Mouse (Mus musculus) lung, embryonic 16.5 days (tissue): ENCODE results near the gene Rangrf. TPM values are rescaled to one million over a fixed set of nuclear protein-coding genes. Genes with fewer than 3 reads are reported as not detected.
"Not testable (repeated sequence)": the region's sequence is repeated elsewhere in the genome, so short reads cannot be mapped to it uniquely, and the experiment has no call there.

Experiments used
- ATAC-seq: fragments of 200-750 bp; cut with Nextera tagmentation; 2 replicates; pipeline ENCODE4 v1.8.0; 2017; ENCODE audit warnings: low read depth, mild to moderate bottlenecking, moderate library complexity
- H3K27ac ChIP-seq: fragments of 300-500 bp; sonication (generic); 2 replicates; pipeline ENCODE4 v1.5.1; 2014; ENCODE audit warnings: mild to moderate bottlenecking, control low read depth, low read length
- H3K27me3 ChIP-seq: fragments of 300-500 bp; sonication (generic); 2 replicates; pipeline ENCODE4 v1.6.1; 2014; ENCODE audit warnings: low read depth, low read length, mixed read lengths; ENCODE audit not compliant: control insufficient read depth, insufficient read depth
- H3K36me3 ChIP-seq: fragments of 300-500 bp; sonication (generic); 2 replicates; pipeline ENCODE4 v1.6.1; 2014; ENCODE audit warnings: low read length; ENCODE audit not compliant: control insufficient read depth, insufficient read depth
- H3K4me1 ChIP-seq: fragments of 300-500 bp; sonication (generic); replicated peaks from 2 replicates; pipeline ENCODE4 v1.6.1; 2014; ENCODE audit warnings: low read length, mixed read lengths; ENCODE audit not compliant: control insufficient read depth, insufficient read depth
- H3K4me2 ChIP-seq: fragments of 300-500 bp; sonication (generic); 2 replicates; pipeline ENCODE4 v1.6.1; 2014; ENCODE audit warnings: low read depth, low read length, control low read depth
- H3K4me3 ChIP-seq: fragments of 300-500 bp; sonication (generic); 2 replicates; pipeline ENCODE4 v1.5.1; 2014; ENCODE audit warnings: mild to moderate bottlenecking, low read length, control low read depth
- H3K9ac ChIP-seq: fragments of 300-500 bp; sonication (generic); 2 replicates; pipeline ENCODE4 v1.6.1; 2014; ENCODE audit warnings: low read length, control low read depth
- H3K9me3 ChIP-seq: fragments of 300-500 bp; sonication (generic); 2 replicates; pipeline ENCODE4 v1.6.1; 2016; ENCODE audit warnings: low read length; ENCODE audit not compliant: control insufficient read depth
- WGBS: fragments of 180-500 bp; shearing (Covaris S2); extraction: QIAGEN DNeasy Blood & Tissue Kit; methylation state at CpG from one replicate; pipeline ENCODE4 v1.1.7; 2014; 5-methylcytosine and 5-hydroxymethylcytosine counted together
- polyA plus RNA-seq: library from polyadenylated mRNA; unstranded; fragments of >200 nt; fragmentation: Nextera tagmentation; extraction: Ambion mirVana; gene quantifications from 2 replicates; pipeline ENCODE4 v1.2.1, GENCODE M21; 2015

Gene Rangrf
- polyA plus RNA-seq, 1 experiment from 2014 or later: 40.3 TPM

DNA sequence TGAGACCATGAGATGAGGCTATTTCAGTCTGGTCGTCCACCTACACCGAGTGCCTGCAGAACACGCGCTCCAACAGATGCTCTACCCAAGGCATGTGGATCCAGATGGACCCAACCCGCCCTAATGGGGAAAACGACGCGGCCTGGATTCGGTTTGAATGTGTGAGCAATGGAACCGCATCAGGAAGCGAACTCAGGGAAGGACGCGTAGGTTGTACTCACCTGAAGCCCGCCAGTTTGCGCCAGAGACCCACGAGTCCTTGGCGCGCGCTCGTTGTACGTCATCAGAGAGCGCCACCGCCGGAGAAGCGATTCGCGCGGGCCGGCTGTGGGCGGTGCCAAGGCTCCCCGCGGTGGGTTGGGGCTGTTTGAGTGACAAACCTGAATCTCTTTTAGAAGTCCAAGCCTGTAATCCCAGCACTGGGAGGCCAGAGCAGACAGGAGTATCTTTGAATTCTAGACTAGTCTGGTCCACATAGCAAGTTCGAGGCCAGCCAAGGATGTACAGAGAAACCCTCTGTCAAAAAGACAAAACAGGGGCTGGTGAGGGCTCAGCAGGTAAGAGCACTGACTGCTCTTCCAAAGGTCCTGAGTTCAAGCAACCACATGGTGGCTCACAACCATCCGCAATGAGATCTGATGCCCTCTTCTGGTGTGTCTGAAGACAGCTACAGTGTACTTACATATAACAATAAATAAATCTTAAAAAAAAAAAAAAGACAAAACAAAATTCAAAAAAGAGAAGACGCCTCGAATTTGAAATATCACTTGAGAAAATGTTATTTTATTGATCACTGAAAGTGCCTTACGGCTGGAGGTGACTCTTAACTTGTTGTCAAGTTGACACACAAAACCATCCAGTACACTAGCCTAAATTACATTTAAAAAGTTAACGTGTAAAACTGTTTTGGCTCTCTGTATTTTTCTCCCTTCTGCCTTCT lies 33.5 kb upstream of the Rangrf start, which contains the start of gene Pfas:
Pfas (minus strand) TSS at position 279 of the 940 bp plus-strand sequence.
- peak; percentile 87 for ATAC-seq
- 8% methylated on average over 38 of the region's 38 CpGs for WGBS

DNA sequence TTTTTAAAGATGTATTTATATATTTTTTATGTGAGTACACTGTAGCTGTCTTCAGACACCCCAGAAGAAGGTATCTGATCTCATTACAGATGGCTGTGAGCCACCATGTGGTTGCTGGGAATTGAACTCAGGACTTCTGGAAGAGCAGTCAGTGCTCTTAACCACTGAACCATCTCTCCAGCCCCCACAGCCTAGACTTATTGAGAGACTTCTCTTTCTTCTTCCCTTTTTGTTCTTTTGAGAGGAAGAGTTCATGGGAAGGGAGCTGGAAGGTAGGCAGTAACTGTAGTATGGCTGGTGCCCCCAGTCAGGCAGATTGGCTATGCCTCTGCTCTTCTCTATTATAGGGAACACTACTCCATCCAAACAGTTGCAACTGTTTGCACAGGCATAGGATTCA lies 31.6 kb upstream of the Rangrf start:
- H3K27me3 ChIP-seq, H3K36me3 ChIP-seq, H3K4me3 ChIP-seq, H3K4me2 ChIP-seq, H3K27ac ChIP-seq, H3K9me3 ChIP-seq, H3K9ac ChIP-seq, ATAC-seq: not testable (repeated sequence)
- H3K4me1 ChIP-seq: peaks cover 12% of the 10 kb centered on the region

More for the DNA sequence above, 33.5 kb upstream of the Rangrf start, which contains the start of gene Pfas:
- peaks cover 13% of the 10 kb centered on the region for H3K4me1 ChIP-seq
- H3K36me3 ChIP-seq: no peaks in the 10 kb centered on the region
- H3K27ac ChIP-seq: peak within 1 kb of the TSS; percentile 63
- H3K9ac ChIP-seq: peak within 1 kb of the TSS; percentile 75
- peak within 1 kb of the TSS; percentile 70 for H3K4me2 ChIP-seq
- H3K4me3 ChIP-seq: peak within 1 kb of the TSS; percentile 75
- no peaks in the 10 kb centered on the region for H3K27me3 ChIP-seq
- H3K9me3 ChIP-seq: no peaks in the 10 kb centered on the region

DNA sequence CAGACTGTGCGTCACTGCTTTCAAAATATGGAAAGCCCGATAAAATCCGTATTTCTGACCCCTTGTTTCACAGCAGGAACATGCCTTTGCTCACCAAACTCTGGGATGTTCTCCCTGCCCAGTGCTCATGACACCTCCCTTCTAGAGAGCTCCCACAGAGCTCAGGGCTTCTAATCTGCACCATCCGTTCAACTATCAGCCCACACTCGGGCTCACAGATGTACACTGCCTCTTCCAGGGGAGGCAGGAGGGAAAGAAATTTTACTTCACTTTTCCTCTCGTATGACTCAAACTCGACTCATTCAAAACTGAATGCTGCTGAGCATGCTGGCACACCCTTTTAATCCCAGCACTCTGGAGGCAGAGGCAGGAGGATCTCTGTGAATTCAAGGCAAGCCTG lies 30.2 kb upstream of the Rangrf start:
- peaks cover 10% of the 10 kb centered on the region for H3K4me1 ChIP-seq
- no peak overlapping the region for H3K4me3 ChIP-seq
- no peak for ATAC-seq
- H3K4me2 ChIP-seq: no peak overlapping the region
- H3K27me3 ChIP-seq: no peaks in the 10 kb centered on the region
- peaks cover 18% of the 10 kb centered on the region for H3K36me3 ChIP-seq
- no peak overlapping the region for H3K27ac ChIP-seq
- 83% methylated on average over 7 of the region's 7 CpGs for WGBS
- no peaks in the 10 kb centered on the region for H3K9me3 ChIP-seq
- no peak overlapping the region for H3K9ac ChIP-seq

DNA sequence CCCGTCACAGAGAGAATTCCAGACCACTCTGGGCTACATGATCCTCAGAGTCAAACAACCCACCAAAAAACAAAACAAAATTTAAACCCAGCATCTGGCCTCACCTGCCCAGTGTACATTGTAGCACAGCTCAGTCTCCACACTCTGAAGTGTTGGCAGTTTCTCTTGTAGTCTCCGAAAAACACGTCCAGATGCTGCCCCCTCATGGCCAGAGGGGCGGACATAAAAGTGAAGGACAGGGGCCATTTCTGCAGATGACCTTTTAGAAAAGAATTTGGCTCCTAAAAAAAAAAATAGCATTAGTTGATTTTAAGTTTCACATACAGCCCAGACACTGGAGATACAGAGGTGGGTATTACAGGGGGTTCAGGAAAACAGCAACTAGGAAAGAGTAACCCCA lies 28.6 kb upstream of the Rangrf start:
- WGBS: 47% methylated on average over 4 of the region's 4 CpGs
- H3K9me3 ChIP-seq: no peaks in the 10 kb centered on the region
- H3K27ac ChIP-seq: no peak overlapping the region
- H3K4me3 ChIP-seq: no peak overlapping the region
- H3K27me3 ChIP-seq: no peaks in the 10 kb centered on the region
- no peak overlapping the region for H3K4me2 ChIP-seq
- peaks cover 10% of the 10 kb centered on the region for H3K4me1 ChIP-seq
- peaks cover 28% of the 10 kb centered on the region for H3K36me3 ChIP-seq
- H3K9ac ChIP-seq: no peak overlapping the region
- ATAC-seq: no peak

- WGBS: 87% methylated on average over 4 of the region's 4 CpGs
- H3K27me3 ChIP-seq, H3K9ac ChIP-seq, H3K4me3 ChIP-seq, H3K9me3 ChIP-seq, H3K27ac ChIP-seq, H3K4me2 ChIP-seq, ATAC-seq, H3K4me1 ChIP-seq: not testable (repeated sequence)
- H3K36me3 ChIP-seq: peaks cover 34% of the 10 kb centered on the region
These were observed 27.8 kb upstream of the Rangrf start for GRCm38 (mm10) chr11:69002782-69003181.

- H3K4me3 ChIP-seq: no peak overlapping the region
- no peak overlapping the region for H3K4me2 ChIP-seq
- no peak overlapping the region for H3K9ac ChIP-seq
- H3K9me3 ChIP-seq: no peaks in the 10 kb centered on the region
- H3K36me3 ChIP-seq: peaks cover 45% of the 10 kb centered on the region
- no peak overlapping the region for H3K27ac ChIP-seq
- WGBS: 87% methylated on average over 4 of the region's 4 CpGs
- ATAC-seq: no peak
- no peaks in the 10 kb centered on the region for H3K27me3 ChIP-seq
- H3K4me1 ChIP-seq: no peaks in the 10 kb centered on the region
These were observed 22.1 kb upstream of the Rangrf start for GRCm38 (mm10) chr11:68997080-68997479.

DNA sequence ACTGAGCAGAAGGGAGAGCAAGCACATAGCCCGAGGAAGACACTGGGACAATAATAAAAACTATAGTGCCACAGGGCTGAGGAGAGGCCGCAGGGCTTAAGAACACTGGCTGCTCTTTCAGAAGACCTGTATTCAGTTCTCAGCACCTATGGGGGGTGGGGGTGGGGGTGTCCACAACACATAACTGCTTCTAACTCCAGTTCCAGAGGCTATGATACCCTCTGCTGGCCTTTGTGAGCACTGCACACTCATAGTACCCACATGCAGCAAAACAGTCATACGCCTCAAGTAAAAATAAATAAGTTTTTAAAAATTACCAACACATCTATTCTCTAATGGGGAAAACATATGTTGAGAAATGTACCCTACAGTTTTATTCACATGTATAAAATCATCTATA lies 19.4 kb upstream of the Rangrf start:
- H3K9ac ChIP-seq: no peak overlapping the region
- H3K4me2 ChIP-seq: no peak overlapping the region
- H3K4me3 ChIP-seq: no peak overlapping the region
- no peak overlapping the region for H3K27ac ChIP-seq
- ATAC-seq: no peak
- no peaks in the 10 kb centered on the region for H3K4me1 ChIP-seq
- peaks cover 34% of the 10 kb centered on the region for H3K36me3 ChIP-seq
- no peaks in the 10 kb centered on the region for H3K9me3 ChIP-seq
- H3K27me3 ChIP-seq: no peaks in the 10 kb centered on the region
- WGBS: 96% methylated on average over 3 of the region's 3 CpGs

- peaks cover 32% of the 10 kb centered on the region for H3K36me3 ChIP-seq
- 81% methylated on average over 7 of the region's 7 CpGs for WGBS
- no peak for ATAC-seq
These were observed 18.1 kb upstream of the Rangrf start for GRCm38 (mm10) chr11:68993122-68993521.

DNA sequence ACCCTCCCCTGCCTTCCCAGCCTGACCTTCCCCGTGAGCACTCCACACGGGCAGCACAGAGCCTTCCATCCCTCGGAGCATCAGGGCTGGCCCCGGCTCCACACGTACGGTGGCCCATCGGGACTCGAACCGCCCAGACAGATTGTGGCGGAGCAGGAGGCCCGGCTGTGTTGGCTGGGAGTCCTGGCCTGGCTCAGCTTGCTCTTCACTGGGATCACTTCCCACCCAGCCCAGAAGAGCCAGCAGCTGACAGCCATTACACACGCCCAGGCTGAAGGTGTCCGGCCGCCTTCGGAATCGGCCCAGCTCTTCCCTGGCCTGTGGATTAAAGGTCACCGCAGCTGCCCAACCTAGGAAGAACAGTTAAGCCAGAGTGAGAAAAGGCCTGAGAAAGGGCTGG lies 13.4 kb upstream of the Rangrf start:
- 79% methylated on average over 17 of the region's 17 CpGs for WGBS
- no peak overlapping the region for H3K9ac ChIP-seq
- no peaks in the 10 kb centered on the region for H3K27me3 ChIP-seq
- no peak overlapping the region for H3K27ac ChIP-seq
- no peak overlapping the region for H3K4me3 ChIP-seq
- H3K4me2 ChIP-seq: no peak overlapping the region
- no peaks in the 10 kb centered on the region for H3K9me3 ChIP-seq
- H3K4me1 ChIP-seq: no peaks in the 10 kb centered on the region
- 0 out of 2 replicates have a peak, but pooled peaks have one; percentile 26 for ATAC-seq
- H3K36me3 ChIP-seq: peaks cover 26% of the 10 kb centered on the region

More at GRCm38 (mm10) chr11:68993122-68993521, 18.1 kb upstream of the Rangrf start:
- Histone ChIP-seq H3K4me2 (no peak overlapping the region), H3K4me3 (no peak overlapping the region), H3K9ac (no peak overlapping the region), H3K4me1 (no peaks in the 10 kb centered on the region), H3K27ac (no peak overlapping the region), H3K27me3 (no peaks in the 10 kb centered on the region), H3K9me3 (no peaks in the 10 kb centered on the region)
